Mouse (Mus musculus): ENCODE results near the gene Reg4. TPM values are rescaled to one million over a fixed set of nuclear protein-coding genes. Genes with fewer than 3 reads are reported as not detected.

Reg4 gene
- total RNA-seq, 2 experiments from 2014 or later, result not detected

DNA sequence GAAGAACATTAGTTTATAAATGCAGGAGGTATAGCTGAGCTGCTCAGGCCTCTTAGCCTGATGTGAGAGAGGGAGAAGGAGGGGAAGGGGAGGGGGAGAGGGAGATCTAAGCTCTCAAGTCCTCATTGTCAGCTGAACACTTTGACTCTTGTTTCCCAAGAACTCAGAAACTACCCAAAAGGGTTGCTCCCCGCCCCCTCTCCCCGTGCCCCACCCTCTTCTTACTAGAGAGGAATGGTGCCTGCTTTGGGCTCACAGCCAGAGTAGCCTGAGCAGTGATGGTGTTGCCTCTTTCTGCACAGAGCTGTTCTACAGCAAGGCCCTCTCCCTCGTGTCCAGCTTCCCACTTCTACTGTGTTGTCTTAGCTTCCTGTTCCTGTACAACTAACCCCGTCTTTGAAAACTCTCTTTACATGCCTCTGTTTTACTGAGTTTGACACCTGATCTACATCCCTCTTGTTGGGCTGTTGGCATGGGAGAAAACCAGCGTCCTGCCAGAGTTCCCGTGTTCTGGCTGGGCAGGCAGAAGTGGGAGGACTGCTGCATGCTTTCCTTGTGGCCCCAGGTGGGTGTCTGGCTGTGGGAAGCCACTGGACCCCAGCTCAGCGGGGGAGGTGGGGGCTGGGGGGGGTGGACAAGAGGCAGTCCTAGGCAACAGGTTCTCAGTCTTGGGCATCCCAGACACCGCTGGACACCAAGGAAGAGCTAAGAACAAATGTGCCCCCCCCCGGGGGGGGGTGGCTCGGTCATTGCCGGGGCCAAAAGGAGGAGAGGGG lies 51.9 kb downstream of the Reg4 start:
- no peak for DNase-seq (ENCODE audit: low spot score in 2 of 2)
- intact Hi-C loops (cut with DNase I), result no loop called here

DNA sequence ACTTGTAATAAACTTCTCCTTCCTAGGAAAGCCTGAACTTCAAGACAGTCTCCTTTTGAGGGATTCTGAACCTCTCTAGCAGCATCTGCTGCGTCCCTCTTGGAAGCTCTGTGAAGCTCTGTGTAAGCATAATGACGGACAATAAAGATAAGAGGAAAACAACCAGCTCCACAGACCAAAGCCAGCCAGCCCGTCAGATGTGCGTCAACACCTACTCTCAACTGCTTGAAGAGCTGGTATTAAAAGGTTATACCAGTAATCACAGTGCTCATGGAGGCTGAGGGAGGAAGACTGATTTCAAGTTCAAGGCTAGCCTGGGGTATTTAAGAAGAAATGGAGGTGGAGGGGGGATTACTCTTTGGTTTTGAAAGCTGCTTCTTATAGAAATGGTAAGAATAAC lies 57.7 kb downstream of the Reg4 start:
- intact Hi-C loops (cut with DNase I), result no loop called here
- DNase-seq (ENCODE audit: low spot score in 2 of 2), result no peak

DNA sequence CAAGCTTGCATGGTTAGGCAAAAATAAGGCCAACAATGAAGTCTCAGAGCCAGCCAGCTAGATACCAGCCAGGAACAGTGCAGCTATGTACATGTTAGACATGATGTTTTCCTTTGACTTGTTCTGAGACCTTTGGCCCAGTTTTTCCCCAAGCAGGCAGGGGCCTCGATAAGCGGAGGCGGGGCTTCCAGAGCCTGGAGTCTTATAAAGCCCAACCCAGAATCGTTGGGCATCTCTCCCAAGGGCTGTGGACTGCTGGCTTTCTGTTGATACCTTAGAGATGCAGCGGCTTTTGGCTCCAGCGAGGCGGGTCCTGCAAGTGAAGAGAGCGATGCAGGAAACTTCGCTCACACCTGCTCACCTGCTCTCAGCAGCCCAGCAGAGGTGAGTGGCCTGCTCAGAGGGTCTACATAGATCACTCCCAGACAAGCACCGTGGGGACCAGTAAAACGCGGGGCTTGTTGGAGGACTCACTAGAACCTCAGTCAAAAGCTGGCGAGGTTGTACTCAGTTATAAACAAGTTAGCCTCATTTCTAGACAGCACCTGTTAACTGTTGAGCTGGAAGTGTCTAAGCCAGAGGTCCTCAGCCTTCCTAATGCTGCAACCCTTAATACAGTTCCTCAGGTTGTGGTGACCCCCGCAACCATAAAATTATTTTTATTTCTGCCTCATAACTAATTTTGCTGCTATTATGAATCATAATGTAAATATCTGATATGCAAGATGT lies 58.4 kb downstream of the Reg4 start, which contains the start of gene Hmgcs2:
Gene Hmgcs2 (plus strand): TSS at position 232 of the 729 bp plus-strand sequence.
- DNase-seq (ENCODE audit: low spot score in 2 of 2), result peak in 1 of 2 experiments; percentile 9
- intact Hi-C loops (cut with DNase I), result no loop called here

DNA sequence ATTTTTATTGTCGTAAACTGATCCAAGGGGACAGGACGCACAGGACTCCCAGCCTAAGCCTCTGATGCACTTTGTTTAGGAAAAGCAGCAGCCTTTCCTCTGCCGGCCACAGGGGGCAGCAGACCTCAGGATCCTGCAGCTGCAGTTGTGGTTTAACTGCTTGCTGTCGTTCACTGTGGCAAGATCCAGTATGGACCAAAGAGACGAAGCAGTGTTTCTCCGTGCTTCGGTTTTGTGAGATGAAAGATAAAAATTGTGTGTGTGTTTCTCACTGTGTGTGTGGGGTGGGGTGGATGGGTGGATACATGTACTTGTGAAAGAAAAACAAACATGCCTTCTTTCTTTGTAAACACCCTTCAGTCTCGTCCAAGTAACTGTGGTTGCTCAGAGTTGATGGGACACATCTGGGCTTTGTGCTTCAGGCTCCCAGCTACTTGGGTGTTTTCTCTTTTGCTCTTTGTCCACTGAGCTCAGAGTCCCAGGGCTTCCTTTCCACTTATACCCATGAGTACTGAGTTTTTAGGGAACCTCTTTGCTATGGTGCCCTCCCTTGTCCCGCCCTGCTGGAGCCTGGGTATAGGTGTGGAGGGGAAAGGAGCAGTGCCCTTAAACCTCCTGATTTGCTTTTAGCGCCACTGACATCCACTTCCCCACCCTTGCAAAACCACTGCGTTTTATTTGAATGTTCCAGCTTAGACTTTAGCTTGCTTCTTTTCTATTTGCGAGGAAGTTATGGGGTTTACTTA lies 59.1 kb downstream of the Reg4 start:
- intact Hi-C loops (cut with DNase I), result no loop called here
- DNase-seq (ENCODE audit: low spot score in 2 of 2), result peak; percentile 47 to 51

DNA sequence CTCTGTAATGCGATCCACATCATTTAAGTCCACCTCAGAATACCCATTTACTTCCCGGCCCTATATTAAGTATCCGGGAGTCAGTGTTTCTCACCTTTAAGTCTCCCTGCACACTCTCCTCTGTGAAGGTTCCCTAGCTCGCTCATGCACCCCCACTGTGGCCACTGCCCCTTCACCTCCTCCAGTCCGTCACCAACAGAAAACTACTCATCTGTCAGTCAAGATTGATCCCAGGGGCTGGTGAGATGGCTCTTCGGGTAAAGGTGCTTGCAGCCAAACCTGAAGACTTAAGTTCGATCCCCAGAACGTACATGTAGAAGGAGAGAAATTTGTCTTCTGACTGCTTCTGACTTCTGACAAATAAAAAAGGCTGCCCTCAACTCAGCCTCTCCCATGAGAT lies 60.5 kb downstream of the Reg4 start:
- DNase-seq (ENCODE audit: low spot score in 2 of 2), result no peak
- intact Hi-C loops (cut with DNase I), result no loop called here

DNA sequence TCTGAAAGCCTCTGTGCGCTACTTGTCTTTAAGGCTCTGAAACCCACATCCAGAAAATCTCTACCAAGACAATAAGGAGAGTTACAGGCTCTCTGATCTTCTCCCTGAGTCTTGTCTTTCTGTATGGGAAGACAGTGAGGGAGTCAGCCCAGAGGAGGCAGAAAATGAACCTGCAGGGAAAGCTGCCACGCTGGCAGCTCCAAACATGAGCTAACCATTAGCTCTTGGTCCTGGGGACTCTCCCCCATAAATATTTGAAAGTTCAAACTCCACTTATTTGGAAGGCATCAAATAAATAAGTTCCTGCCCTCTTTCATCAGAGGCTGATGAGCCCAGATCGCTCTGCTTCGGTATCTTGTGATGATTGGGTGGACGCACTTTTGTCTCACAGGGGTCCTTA lies 61.2 kb downstream of the Reg4 start:
- DNase-seq (ENCODE audit: low spot score in 2 of 2), result no peak
- intact Hi-C loops (cut with DNase I), result no loop called here

Other genes with a start within 250 kb of the Reg4 start
- 10 to 100 TPM; 12.9 to 15.3 TPM for gene Notch2, start 208.6 kb upstream of the Reg4 start, total RNA-seq (2021)
- gene Adam30, start 61.5 kb upstream of the Reg4 start, total RNA-seq (2021), result not detected
- 10 to 100 TPM in 1 of 2 experiments, 1 to 10 TPM in 1; 7.5 to 10.5 TPM for gene Hmgcs2, start 58.3 kb downstream of the Reg4 start, total RNA-seq (2021)
- gene Phgdh, start 117.8 kb downstream of the Reg4 start, total RNA-seq (2021), result 10 to 100 TPM; 51.7 to 54.5 TPM
- 10 to 100 TPM; 33.6 to 34.9 TPM for gene Zfp697, start 160.3 kb downstream of the Reg4 start, total RNA-seq (2021)
- gene Gm4450, start 235.0 kb downstream of the Reg4 start, total RNA-seq (2021), result not detected